ENCODE assay signal across 27 mouse cellular contexts in genomic region chr2:32855790-32856465, GRCm38 (mm10). TPM values are rescaled to one million over a fixed set of nuclear protein-coding genes. Genes with fewer than 3 reads are reported as not detected.
DNase-seq lines count a peak whose midpoint lies in the region; ATAC-seq and TF ChIP-seq lines count a peak whose summit lies in the region.
"Had no signal": no experiment of that assay in that cellular context is flagged by ENCODE, and none has a peak within 500 bp of the region (broad histone marks: within the 10 kb centered on the region; RNA-seq: fewer than 3 reads in every experiment).

No protein-coding gene starts in this region.

- ATAC-seq in frontal cortex, adult (ENCODE audit: low TSS enrichment): peak; percentile 36; the same call in 1 of the 2 replicates
- ATAC-seq in hindbrain, embryonic 14.5 days (ENCODE audit: low FRiP score): no peak
- ATAC-seq in midbrain, embryonic 15.5 days (replicated peaks): no peak
- ATAC-seq: CD4-positive, CD25-positive, alpha-beta regulatory T cell, adult 4 months; forebrain, postnatal 0 days; intestine, embryonic 16.5 days; midbrain, embryonic 13.5 days had no signal

- H3K4me3 ChIP-seq in hindbrain, embryonic 10.5 days: no peak overlapping the region
- no peak overlapping the region for H3K4me3 ChIP-seq in hindbrain, embryonic 14.5 days (replicated peaks; ENCODE audit: low read length)
- no peak overlapping the region for H3K4me3 ChIP-seq in midbrain, embryonic 10.5 days
- H3K4me3 ChIP-seq in midbrain, embryonic 15.5 days: no peak overlapping the region
- no peak overlapping the region for H3K4me3 ChIP-seq in olfactory bulb, adult 2 months (ENCODE audit: insufficient read depth, low read depth, low read length)
- H3K4me3 ChIP-seq: embryonic facial prominence, embryonic 15.5 days; forebrain, embryonic 12.5 days; heart, embryonic 13.5 days; limb, embryonic 10.5 days; limb, embryonic 15.5 days; liver, embryonic 13.5 days; midbrain, embryonic 13.5 days had no signal

- no peak overlapping the region for H3K9ac ChIP-seq in hindbrain, embryonic 14.5 days
- no peak overlapping the region for H3K9ac ChIP-seq in midbrain, embryonic 15.5 days
- H3K9ac ChIP-seq: embryonic facial prominence, embryonic 15.5 days; forebrain, embryonic 12.5 days; forebrain, postnatal 0 days; heart, embryonic 13.5 days; limb, embryonic 15.5 days; liver, embryonic 13.5 days; midbrain, embryonic 13.5 days had no signal

- H3K27me3 ChIP-seq in hindbrain, embryonic 10.5 days (ENCODE audit: insufficient read depth, poor library complexity, severe bottlenecking): peaks cover 25% of the 10 kb centered on the region
- H3K27me3 ChIP-seq in hindbrain, embryonic 14.5 days (ENCODE audit: control insufficient read depth, insufficient read depth, low read length): no peaks in the 10 kb centered on the region
- peaks cover 25% of the 10 kb centered on the region for H3K27me3 ChIP-seq in midbrain, embryonic 10.5 days (ENCODE audit: low read depth, poor library complexity, severe bottlenecking)
- peaks cover 4% of the 10 kb centered on the region; the same call in 1 of the 2 replicates for H3K27me3 ChIP-seq in midbrain, embryonic 15.5 days (replicated peaks)

- no peaks in the 10 kb centered on the region for H3K9me3 ChIP-seq in hindbrain, embryonic 10.5 days
- H3K9me3 ChIP-seq in hindbrain, embryonic 14.5 days (ENCODE audit: control insufficient read depth, low read length): no peaks in the 10 kb centered on the region
- H3K9me3 ChIP-seq in midbrain, embryonic 10.5 days (replicated peaks): no peaks in the 10 kb centered on the region
- no peaks in the 10 kb centered on the region for H3K9me3 ChIP-seq in midbrain, embryonic 15.5 days
- H3K9me3 ChIP-seq: embryonic facial prominence, embryonic 15.5 days; forebrain, embryonic 12.5 days; heart, embryonic 13.5 days; limb, embryonic 10.5 days; limb, embryonic 15.5 days; liver, embryonic 13.5 days; midbrain, embryonic 13.5 days had no signal

- no peak for TF ChIP-seq POLR2A in olfactory bulb, adult 2 months (IDR thresholded peaks at IDR 0.05; ENCODE audit: insufficient read depth, low read depth, low read length)

- peaks cover 25% of the 10 kb centered on the region for H3K4me1 ChIP-seq in hindbrain, embryonic 10.5 days (replicated peaks)
- no peaks in the 10 kb centered on the region for H3K4me1 ChIP-seq in hindbrain, embryonic 14.5 days (replicated peaks; ENCODE audit: control insufficient read depth, insufficient read depth, low read length)
- H3K4me1 ChIP-seq in midbrain, embryonic 10.5 days: peaks cover 24% of the 10 kb centered on the region
- peaks cover 14% of the 10 kb centered on the region for H3K4me1 ChIP-seq in midbrain, embryonic 15.5 days
- H3K4me1 ChIP-seq in olfactory bulb, adult 2 months (ENCODE audit: control insufficient read depth, insufficient read depth, low read length): peaks cover 14% of the 10 kb centered on the region

- H3K4me2 ChIP-seq in hindbrain, embryonic 14.5 days (replicated peaks): no peak overlapping the region
- no peak overlapping the region for H3K4me2 ChIP-seq in midbrain, embryonic 15.5 days
- H3K4me2 ChIP-seq: embryonic facial prominence, embryonic 15.5 days; forebrain, embryonic 12.5 days; heart, embryonic 13.5 days; limb, embryonic 15.5 days; liver, embryonic 13.5 days; midbrain, embryonic 13.5 days had no signal

- WGBS in hindbrain, embryonic 10.5 days: 47% methylated on average over 5 of the region's 5 CpGs
- 44% methylated on average over 5 of the region's 5 CpGs for WGBS in hindbrain, embryonic 14.5 days
- WGBS in midbrain, embryonic 10.5 days: 60% methylated on average over 5 of the region's 5 CpGs
- 45% methylated on average over 5 of the region's 5 CpGs for WGBS in midbrain, embryonic 15.5 days
- WGBS in olfactory bulb, adult 2 months: 23% methylated on average over 5 of the region's 5 CpGs

- H3K36me3 ChIP-seq in hindbrain, embryonic 10.5 days: no peaks in the 10 kb centered on the region
- no peaks in the 10 kb centered on the region for H3K36me3 ChIP-seq in hindbrain, embryonic 14.5 days (replicated peaks; ENCODE audit: control insufficient read depth, insufficient read depth)
- no peaks in the 10 kb centered on the region for H3K36me3 ChIP-seq in midbrain, embryonic 10.5 days
- no peaks in the 10 kb centered on the region for H3K36me3 ChIP-seq in midbrain, embryonic 15.5 days (replicated peaks)
- H3K36me3 ChIP-seq: embryonic facial prominence, embryonic 15.5 days; forebrain, embryonic 12.5 days; heart, embryonic 13.5 days; limb, embryonic 10.5 days; limb, embryonic 15.5 days; liver, embryonic 13.5 days; midbrain, embryonic 13.5 days had no signal

- no peak for DNase-seq in frontal cortex, postnatal 10 days (ENCODE audit: low spot score in 2 of 2)
- DNase-seq in hindbrain, embryonic 10.5 days (ENCODE audit: low spot score): no peak
- DNase-seq in hindbrain, embryonic 14.5 days (ENCODE audit: low spot score): no peak
- DNase-seq in midbrain, embryonic 10.5 days (ENCODE audit: low spot score): no peak
- DNase-seq: adrenal gland, postnatal 14 days; cerebellum, adult 8-10 months; forebrain, postnatal 0 days; heart, postnatal 10 days; kidney, adult 8-10 months; kidney, postnatal 4 days; liver, embryonic 13.5 days; lung, adult 2 months; lung, postnatal 36 days; thymus, adult 2 months; thymus, postnatal 36 days had no signal

- peak overlapping the region; percentile 35; the same call in 1 of the 2 replicates for H3K27ac ChIP-seq in hindbrain, embryonic 10.5 days
- no peak overlapping the region for H3K27ac ChIP-seq in hindbrain, embryonic 14.5 days
- peak overlapping the region; percentile 23; the same call in 1 of the 2 replicates for H3K27ac ChIP-seq in midbrain, embryonic 10.5 days (replicated peaks)
- H3K27ac ChIP-seq in midbrain, embryonic 15.5 days: no peak overlapping the region
- peak overlapping the region; percentile 92 for H3K27ac ChIP-seq in olfactory bulb, adult 2 months (ENCODE audit: insufficient read depth, low read depth, low read length)
- H3K27ac ChIP-seq: embryonic facial prominence, embryonic 15.5 days; forebrain, embryonic 12.5 days; heart, embryonic 13.5 days; kidney, postnatal 0 days; limb, embryonic 10.5 days; limb, embryonic 15.5 days; liver, embryonic 13.5 days; midbrain, embryonic 13.5 days had no signal

- no peak for TF ChIP-seq CTCF in olfactory bulb, adult 2 months (IDR thresholded peaks at IDR 0.05; ENCODE audit: insufficient read depth, low read depth, low read length)

RNA-seq across cellular contexts. Expression of gene Stxbp1, which starts 8.9 kb away (rescaled TPM):
- 40.1 and 63.3 TPM in 2 replicates for polyA plus RNA-seq in hindbrain, embryonic 10.5 days (2016; fragmentation: Nextera tagmentation; extraction: Ambion mirVana)
- 275 and 317 TPM in 2 replicates for polyA plus RNA-seq in hindbrain, embryonic 14.5 days (2014; fragmentation: Nextera tagmentation; extraction: Ambion mirVana)
- polyA plus RNA-seq in midbrain, embryonic 10.5 days (2016; fragmentation: Nextera tagmentation; extraction: Ambion mirVana): 31.4 and 45.6 TPM in 2 replicates
- polyA plus RNA-seq in midbrain, embryonic 15.5 days (2015; fragmentation: Nextera tagmentation; extraction: Ambion mirVana): 324 and 330 TPM in 2 replicates
- polyA plus RNA-seq in olfactory bulb, adult 2 months (2012; ENCODE audit: insufficient read depth, insufficient read length, low replicate concordance, missing spikeins): 182 and 623 TPM in 2 replicates

RNA-seq across cellular contexts. Expression of gene Fam129b, which starts 20.0 kb away (rescaled TPM):
- polyA plus RNA-seq in hindbrain, embryonic 10.5 days (2016; fragmentation: Nextera tagmentation; extraction: Ambion mirVana): 34.3 and 36.1 TPM in 2 replicates
- 16.8 and 19.4 TPM in 2 replicates for polyA plus RNA-seq in hindbrain, embryonic 14.5 days (2014; fragmentation: Nextera tagmentation; extraction: Ambion mirVana)
- 23.5 and 25.5 TPM in 2 replicates for polyA plus RNA-seq in midbrain, embryonic 10.5 days (2016; fragmentation: Nextera tagmentation; extraction: Ambion mirVana)
- 29.7 and 31.3 TPM in 2 replicates for polyA plus RNA-seq in midbrain, embryonic 15.5 days (2015; fragmentation: Nextera tagmentation; extraction: Ambion mirVana)
- not detected in 2 replicates for polyA plus RNA-seq in olfactory bulb, adult 2 months (2012; ENCODE audit: insufficient read depth, insufficient read length, low replicate concordance, missing spikeins)

Comparison
In these comparisons a context has a peak if more than half of its experiments do, and no peak if none do; other contexts are left out.
1. H3K27ac ChIP-seq: peak in hindbrain, embryonic 10.5 days (single experiment), midbrain, embryonic 10.5 days (single experiment) and olfactory bulb, adult 2 months (single experiment); none in hindbrain, embryonic 14.5 days (single experiment) and midbrain, embryonic 15.5 days (single experiment).